Mouse (Mus musculus) forebrain, embryonic 11.5 days (tissue): ENCODE measurements around the gene Abcg5. TPM values are rescaled to one million over a fixed set of nuclear protein-coding genes. Genes with fewer than 3 reads are reported as not detected.

Experiments used
- ATAC-seq: fragments of 200-750 bp; cut with Nextera tagmentation; replicated peaks from 2 replicates; pipeline ENCODE4 v1.8.0; 2017; ENCODE audit warnings: moderate TSS enrichment; ENCODE audit not compliant: low FRiP score
- DNase-seq: peaks from one replicate; pipeline ENCODE4 v3.0.0-alpha.2; 2017; ENCODE audit warnings: low spot score
- H3K27ac ChIP-seq: fragments of 300-500 bp; sonication (generic); 2 replicates; pipeline ENCODE4 v1.5.1; 2014; ENCODE audit warnings: low read depth, low read length
- H3K27me3 ChIP-seq: fragments of 300-500 bp; sonication (generic); 2 replicates; pipeline ENCODE4 v1.6.1; 2014; ENCODE audit warnings: mild to moderate bottlenecking, low read length, mixed read lengths; ENCODE audit not compliant: control insufficient read depth, insufficient read depth
- H3K36me3 ChIP-seq: fragments of 300-500 bp; sonication (generic); 2 replicates; pipeline ENCODE4 v1.6.1; 2014; ENCODE audit warnings: mild to moderate bottlenecking, low read length, moderate library complexity, mixed read lengths; ENCODE audit not compliant: control insufficient read depth, insufficient read depth
- H3K4me1 ChIP-seq: fragments of 300-500 bp; sonication (generic); replicated peaks from 2 replicates; pipeline ENCODE4 v1.6.1; 2014; ENCODE audit warnings: low read length, mixed read lengths; ENCODE audit not compliant: control insufficient read depth, insufficient read depth
- H3K4me2 ChIP-seq: fragments of 300-500 bp; sonication (generic); 2 replicates; pipeline ENCODE4 v1.6.1; 2014; ENCODE audit warnings: low read depth, mild to moderate bottlenecking, low read length, moderate library complexity, mixed read lengths; ENCODE audit not compliant: severe bottlenecking
- H3K4me3 ChIP-seq: fragments of 300-500 bp; sonication (generic); 2 replicates; pipeline ENCODE4 v1.5.1; 2014; ENCODE audit warnings: low read depth, low read length
- H3K9ac ChIP-seq: fragments of 300-500 bp; sonication (generic); 2 replicates; pipeline ENCODE4 v1.6.1; 2014; ENCODE audit warnings: low read length
- H3K9me3 ChIP-seq: fragments of 300-500 bp; sonication (generic); 2 replicates; pipeline ENCODE4 v1.6.1; 2016; ENCODE audit warnings: low read length, mixed read lengths; ENCODE audit not compliant: control insufficient read depth
- WGBS: fragments of 180-500 bp; shearing (Covaris S2); extraction: QIAGEN DNeasy Blood & Tissue Kit; methylation state at CpG from one replicate; pipeline ENCODE4 v1.1.7; 2014; 5-methylcytosine and 5-hydroxymethylcytosine counted together
- polyA plus RNA-seq: library from polyadenylated mRNA; unstranded; fragments of >200 nt; fragmentation: Nextera tagmentation; extraction: Ambion mirVana; gene quantifications from 2 replicates; pipeline ENCODE4 v1.2.1, GENCODE M21; 2014

Gene Abcg5
- polyA plus RNA-seq, 1 experiment from 2014 or later = 5.1 TPM

GRCm38 (mm10) chr17:84677595-84677994, 5.2 kb downstream of the Abcg5 start:
- Histone ChIP-seq H3K4me1 (peaks cover 9% of the 10 kb centered on the region; the same call in 1 of the 2 replicates), H3K27me3 (peaks cover 3% of the 10 kb centered on the region; the same call in 1 of the 2 replicates), H3K27ac (no peak overlapping the region), H3K9ac (no peak overlapping the region), H3K4me2 (no peak overlapping the region), H3K36me3 (no peaks in the 10 kb centered on the region), H3K9me3 (no peaks in the 10 kb centered on the region), H3K4me3 (no peak overlapping the region)
- WGBS = 94% methylated on average over 11 of the region's 11 CpGs
- no peak for ATAC-seq
- DNase-seq = no peak

- Histone ChIP-seq H3K4me1 (peaks cover 9% of the 10 kb centered on the region; the same call in 1 of the 2 replicates), H3K4me3 (peak within 1 kb of the TSS; percentile 31), H3K36me3 (no peaks in the 10 kb centered on the region), H3K27me3 (peaks cover 3% of the 10 kb centered on the region; the same call in 1 of the 2 replicates), H3K9ac (peak within 1 kb of the TSS; percentile 44), H3K4me2 (peak within 1 kb of the TSS; percentile 59), H3K9me3 (no peaks in the 10 kb centered on the region), H3K27ac (peak within 1 kb of the TSS; percentile 70)
- WGBS = 2% methylated on average over 24 of the region's 24 CpGs
- DNase-seq = peak; percentile 70
- 0 out of 2 replicates have a peak, but pooled peaks have one; percentile 31 for ATAC-seq
Observed at GRCm38 (mm10) chr17:84675951-84676366, 6.9 kb downstream of the Abcg5 start, which contains the start of gene Abcg8. TSS of gene Abcg8 (plus strand) at chr17:84676302.

- no peak overlapping the region for H3K4me3 ChIP-seq
- peaks cover 9% of the 10 kb centered on the region; the same call in 1 of the 2 replicates for H3K4me1 ChIP-seq
- no peak overlapping the region for H3K4me2 ChIP-seq
- 54% methylated on average over 4 of the region's 4 CpGs for WGBS
- H3K36me3 ChIP-seq = no peaks in the 10 kb centered on the region
- H3K27ac ChIP-seq = peak overlapping the region; percentile 70
- DNase-seq (no peak), ATAC-seq (no peak)
- no peak overlapping the region for H3K9ac ChIP-seq
- H3K27me3 ChIP-seq = peaks cover 3% of the 10 kb centered on the region; the same call in 1 of the 2 replicates
- H3K9me3 ChIP-seq = no peaks in the 10 kb centered on the region
Observed at GRCm38 (mm10) chr17:84675204-84675603, 7.6 kb downstream of the Abcg5 start.

- Histone ChIP-seq H3K9ac (no peak overlapping the region), H3K4me1 (peaks cover 9% of the 10 kb centered on the region; the same call in 1 of the 2 replicates), H3K27ac (no peak overlapping the region), H3K9me3 (no peaks in the 10 kb centered on the region), H3K4me2 (0 out of 2 replicates have a peak overlapping the region, but pooled peaks have one; percentile 11), H3K4me3 (no peak overlapping the region), H3K36me3 (no peaks in the 10 kb centered on the region), H3K27me3 (peaks cover 3% of the 10 kb centered on the region; the same call in 1 of the 2 replicates)
- 6% methylated on average over 7 of the region's 7 CpGs for WGBS
- ATAC-seq (peak; percentile 77), DNase-seq (no peak)
Observed at GRCm38 (mm10) chr17:84674048-84674447, 8.8 kb downstream of the Abcg5 start.

- peaks cover 9% of the 10 kb centered on the region; the same call in 1 of the 2 replicates for H3K4me1 ChIP-seq
- ATAC-seq = no peak
- no peak overlapping the region for H3K4me2 ChIP-seq
- WGBS = 78% methylated on average over 16 of the region's 16 CpGs
- no peak for DNase-seq
- H3K9ac ChIP-seq = no peak overlapping the region
- H3K36me3 ChIP-seq = no peaks in the 10 kb centered on the region
- no peak overlapping the region for H3K4me3 ChIP-seq
- peaks cover 3% of the 10 kb centered on the region; the same call in 1 of the 2 replicates for H3K27me3 ChIP-seq
- H3K27ac ChIP-seq = no peak overlapping the region
- H3K9me3 ChIP-seq = no peaks in the 10 kb centered on the region
Observed at GRCm38 (mm10) chr17:84672376-84673369, 10.1 kb downstream of the Abcg5 start.

GRCm38 (mm10) chr17:84667848-84668247, 15.0 kb downstream of the Abcg5 start:
- H3K9ac ChIP-seq = no peak overlapping the region
- H3K9me3 ChIP-seq = no peaks in the 10 kb centered on the region
- no peaks in the 10 kb centered on the region for H3K27me3 ChIP-seq
- H3K4me1 ChIP-seq = no peaks in the 10 kb centered on the region
- no peaks in the 10 kb centered on the region for H3K36me3 ChIP-seq
- no peak for ATAC-seq
- no peak overlapping the region for H3K4me2 ChIP-seq
- WGBS = 92% methylated on average over 3 of the region's 3 CpGs
- no peak for DNase-seq
- no peak overlapping the region for H3K27ac ChIP-seq
- no peak overlapping the region for H3K4me3 ChIP-seq

- no peak overlapping the region for H3K9ac ChIP-seq
- DNase-seq (no peak), ATAC-seq (no peak)
- no peaks in the 10 kb centered on the region for H3K27me3 ChIP-seq
- no peaks in the 10 kb centered on the region for H3K4me1 ChIP-seq
- H3K9me3 ChIP-seq = no peaks in the 10 kb centered on the region
- no peak overlapping the region for H3K4me3 ChIP-seq
- H3K4me2 ChIP-seq = no peak overlapping the region
- 62% methylated on average over 9 of the region's 9 CpGs for whole genome bisulfite sequencing
- H3K36me3 ChIP-seq = no peaks in the 10 kb centered on the region
- H3K27ac ChIP-seq = no peak overlapping the region
Observed at GRCm38 (mm10) chr17:84665691-84666090, 17.1 kb downstream of the Abcg5 start.

- no peak overlapping the region for H3K9ac ChIP-seq
- WGBS = 68% methylated on average over 10 of the region's 10 CpGs
- DNase-seq = no peak
- no peak for ATAC-seq
- H3K4me1 ChIP-seq = no peaks in the 10 kb centered on the region
- no peak overlapping the region for H3K4me3 ChIP-seq
- no peaks in the 10 kb centered on the region for H3K27me3 ChIP-seq
- H3K27ac ChIP-seq = no peak overlapping the region
- H3K9me3 ChIP-seq = no peaks in the 10 kb centered on the region
- no peaks in the 10 kb centered on the region for H3K36me3 ChIP-seq
- no peak overlapping the region for H3K4me2 ChIP-seq
Observed at GRCm38 (mm10) chr17:84665053-84665452, 17.8 kb downstream of the Abcg5 start.
